Mouse (Mus musculus): ENCODE results near the gene Zfhx3.

GRCm38 (mm10) chr8:108583867-108584661 is 641.6 kb downstream of the Zfhx3 start:
- TF ChIP-seq CTCF (IDR thresholded peaks at IDR 0.05): no peak
- no peak for TF ChIP-seq EP300 (IDR thresholded peaks at IDR 0.05)
